Mouse (Mus musculus) testis, adult 2 months (tissue): Measurements from ENCODE around the gene Ggnbp2. TPM values are rescaled to one million over a fixed set of nuclear protein-coding genes. Genes with fewer than 3 reads are reported as not detected.
"Not testable (repeated sequence)": the region's sequence is repeated elsewhere in the genome, so short reads cannot be mapped to it uniquely, and the experiment has no call there.

ENCODE experiments used
- H3K27ac ChIP-seq: fragments of 200-500 bp; 2 replicates; pipeline ENCODE4 v1.5.1; 2012; ENCODE audit warnings: low read depth, low read length; ENCODE audit not compliant: control insufficient read depth, insufficient read depth
- H3K27me3 ChIP-seq: fragments of 200-500 bp; 2 replicates; pipeline ENCODE4 v1.6.1; 2012; ENCODE audit warnings: mild to moderate bottlenecking, low read length, moderate library complexity; ENCODE audit not compliant: control insufficient read depth, insufficient read depth
- H3K36me3 ChIP-seq: fragments of 200-500 bp; 2 replicates; pipeline ENCODE4 v1.6.1; 2012; ENCODE audit warnings: mild to moderate bottlenecking, low read length; ENCODE audit not compliant: control insufficient read depth, insufficient read depth
- H3K4me1 ChIP-seq: fragments of 200-500 bp; 2 replicates; pipeline ENCODE4 v1.6.1; 2012; ENCODE audit warnings: low read length; ENCODE audit not compliant: control insufficient read depth, insufficient read depth
- H3K4me3 ChIP-seq: fragments of 200-500 bp; 2 replicates; pipeline ENCODE4 v1.5.1; 2012; ENCODE audit warnings: low read depth, mild to moderate bottlenecking, low read length, moderate library complexity, mixed read lengths; ENCODE audit not compliant: control insufficient read depth
- CTCF ChIP-seq: fragments of 200-500 bp; IDR thresholded peaks from 2 replicates; pipeline ENCODE4 v1.5.1; 2012; ENCODE audit warnings: low read depth, mild to moderate bottlenecking, inconsistent platforms, low read length, moderate library complexity; ENCODE audit not compliant: control insufficient read depth, insufficient read depth, insufficient replicate concordance
- POLR2A ChIP-seq: fragments of 200-500 bp; IDR thresholded peaks from 2 replicates; pipeline ENCODE4 v1.6.1; 2012; ENCODE audit warnings: low read depth, mild to moderate bottlenecking, inconsistent platforms, low read length, moderate library complexity; ENCODE audit not compliant: control insufficient read depth
- polyA plus RNA-seq: library from polyadenylated mRNA; depleted of rRNA; stranded (reverse); fragments of >200 nt; gene quantifications from 2 replicates; pipeline ENCODE4 v1.2.3, GENCODE M21; 2012

Gene Ggnbp2
- polyA plus RNA-seq, 1 experiment: 308 TPM

- TF ChIP-seq POLR2A (peak; percentile 53), CTCF (no peak)
- Histone ChIP-seq H3K4me3 (peak within 1 kb of the TSS; percentile 77), H3K4me1 (peaks cover 4% of the 10 kb centered on the region; the same call in 1 of the 2 replicates), H3K36me3 (no peaks in the 10 kb centered on the region; the same call in none of the 2 replicates), H3K27me3 (no peaks in the 10 kb centered on the region), H3K27ac (peak within 1 kb of the TSS; percentile 92)
Measured at GRCm38 (mm10) chr11:84879772-84880464, 9.3 kb upstream of the Ggnbp2 start, which contains the start of the genes Myo19 and Pigw. Gene Myo19 (plus strand): TSS chr11:84880148. Gene Pigw (minus strand): TSS chr11:84880285.

DNA sequence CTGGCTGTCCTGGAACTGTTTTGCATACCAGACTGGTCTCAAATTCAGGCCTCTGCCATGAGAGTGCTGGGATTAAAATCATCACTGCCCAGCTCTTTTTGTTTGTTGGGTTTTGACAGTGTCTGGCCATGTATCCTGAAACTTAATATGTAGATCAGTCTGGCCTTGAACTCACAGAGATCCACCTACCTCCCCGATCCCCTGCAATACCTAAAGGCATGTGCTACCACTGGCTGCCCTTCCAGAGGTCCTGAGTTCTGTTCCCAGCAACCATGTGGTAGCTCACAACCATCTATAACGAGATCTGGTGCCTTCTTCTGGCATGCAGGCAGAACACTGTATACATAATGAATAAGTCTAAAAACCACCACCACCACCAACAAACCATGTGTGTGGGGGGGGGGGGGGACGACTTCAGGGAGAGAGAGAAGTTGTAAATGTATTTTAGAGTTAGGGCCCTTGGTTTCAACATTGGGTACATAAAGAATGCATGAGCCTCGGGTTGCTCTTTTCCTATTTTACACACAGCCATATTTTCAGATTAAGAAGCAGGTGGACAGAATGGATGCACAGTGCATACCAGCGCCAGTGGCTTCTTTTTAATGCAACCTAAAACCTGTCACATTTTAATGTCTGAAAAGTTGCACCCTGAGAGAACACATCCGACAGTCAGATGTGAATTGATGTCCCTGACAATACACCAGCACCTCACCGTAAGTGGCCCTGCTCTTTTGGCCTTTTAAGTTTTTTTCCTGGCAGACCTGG, 8.6 kb upstream of the Ggnbp2 start:
- TF ChIP-seq CTCF (no peak), POLR2A (no peak)
- peak overlapping the region; percentile 92 for H3K27ac ChIP-seq
- no peaks in the 10 kb centered on the region; the same call in none of the 2 replicates for H3K36me3 ChIP-seq
- no peaks in the 10 kb centered on the region for H3K27me3 ChIP-seq
- H3K4me1 ChIP-seq: peaks cover 4% of the 10 kb centered on the region; the same call in 1 of the 2 replicates
- H3K4me3 ChIP-seq: peak overlapping the region; percentile 77

DNA sequence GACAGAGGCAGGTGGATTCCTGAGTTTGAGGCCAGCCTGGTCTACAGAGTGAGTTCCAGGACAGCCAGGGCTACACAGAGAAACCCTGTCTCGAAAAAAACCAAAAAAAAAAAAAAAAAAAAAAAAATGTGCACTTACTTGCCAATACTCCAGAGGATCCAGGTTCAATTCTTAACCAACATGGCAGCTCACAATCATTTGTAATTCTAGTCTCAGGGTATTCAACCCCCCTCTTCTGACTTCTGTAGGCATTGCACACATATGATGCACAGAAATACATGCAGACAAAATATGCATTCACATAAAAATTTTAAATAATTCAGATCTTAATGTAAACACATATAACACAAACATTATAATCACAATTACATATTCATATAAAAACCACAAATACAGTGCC, 5.4 kb upstream of the Ggnbp2 start:
- not testable (repeated sequence) for H3K4me3 ChIP-seq, H3K36me3 ChIP-seq, H3K4me1 ChIP-seq, H3K27ac ChIP-seq, H3K27me3 ChIP-seq

- H3K36me3 ChIP-seq: no peaks in the 10 kb centered on the region; the same call in 1 of the 2 replicates
- H3K27ac ChIP-seq: no peak overlapping the region
- no peaks in the 10 kb centered on the region for H3K4me1 ChIP-seq
- no peaks in the 10 kb centered on the region for H3K27me3 ChIP-seq
- no peak overlapping the region for H3K4me3 ChIP-seq
- no peak for TF ChIP-seq POLR2A
- TF ChIP-seq CTCF: no peak
Measured at GRCm38 (mm10) chr11:84873042-84873833, 2.6 kb upstream of the Ggnbp2 start.

DNA sequence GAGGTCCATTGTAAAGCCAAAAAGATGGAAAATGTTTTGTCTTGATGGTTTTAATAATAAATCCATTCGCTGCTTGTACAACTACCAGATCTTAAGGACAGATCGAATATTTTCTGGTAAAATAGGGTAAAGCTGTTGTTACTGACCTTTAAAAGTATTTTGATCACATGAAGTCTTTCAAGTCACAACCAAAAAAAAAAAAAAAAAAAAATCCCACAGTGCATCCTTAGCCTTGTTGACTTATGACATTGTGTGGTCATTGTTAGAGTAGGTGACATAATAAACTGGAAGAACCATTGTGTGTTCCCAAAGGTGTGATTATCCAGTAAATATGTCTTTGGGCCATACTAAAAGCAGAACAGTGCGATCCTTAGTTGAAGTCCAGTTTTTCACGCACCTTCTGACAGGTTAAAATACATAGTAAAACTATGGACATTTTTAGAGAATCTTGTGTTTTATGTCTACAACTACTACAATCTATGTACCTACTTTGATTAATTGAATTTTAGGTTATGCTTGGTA, 992 bp upstream of the Ggnbp2 start:
- Histone ChIP-seq H3K4me1 (no peaks in the 10 kb centered on the region), H3K27ac (peak overlapping the region; percentile 93), H3K27me3 (no peaks in the 10 kb centered on the region), H3K36me3 (no peaks in the 10 kb centered on the region; the same call in 1 of the 2 replicates), H3K4me3 (peak overlapping the region; percentile 100)
- no peak for TF ChIP-seq CTCF

GRCm38 (mm10) chr11:84871046-84871445, 429 bp upstream of the Ggnbp2 start:
- Histone ChIP-seq H3K27me3 (no peaks in the 10 kb centered on the region), H3K27ac (peak overlapping the region; percentile 93), H3K36me3 (no peaks in the 10 kb centered on the region; the same call in 1 of the 2 replicates), H3K4me1 (no peaks in the 10 kb centered on the region), H3K4me3 (peak overlapping the region; percentile 100)
- TF ChIP-seq CTCF (no peak), POLR2A (no peak)
